In genomic region chr1:74961722-74962121, GRCm38 (mm10) we compare ENCODE assay signal across 32 mouse cellular contexts. TPM values are rescaled to one million over a fixed set of nuclear protein-coding genes. Genes with fewer than 3 reads are reported as not detected.
DNase-seq lines count a peak whose midpoint lies in the region; ATAC-seq and TF ChIP-seq lines count a peak whose summit lies in the region.
"Had no signal": no experiment of that assay in that cellular context is flagged by ENCODE, and none has a peak within 500 bp of the region (broad histone marks: within the 10 kb centered on the region; RNA-seq: fewer than 3 reads in every experiment).

No protein-coding gene starts in this region.

- H3K27ac ChIP-seq in intestine, embryonic 16.5 days (ENCODE audit: low read length): peak overlapping the region; percentile 96
- H3K27ac ChIP-seq in liver, embryonic 12.5 days: 0 out of 2 replicates have a peak overlapping the region, but pooled peaks have one; percentile 65
- H3K27ac ChIP-seq in small intestine, adult 2 months (ENCODE audit: insufficient read depth, low read depth, low read length): peak overlapping the region; percentile 99
- no peak overlapping the region for H3K27ac ChIP-seq in thymus, adult 2 months (ENCODE audit: control insufficient read depth, insufficient read depth, low read length)
- H3K27ac ChIP-seq: embryonic facial prominence, embryonic 12.5 days; hindbrain, embryonic 12.5 days; hindbrain, postnatal 0 days; kidney, embryonic 15.5 days; left cerebral cortex, adult 2 months; limb, embryonic 13.5 days; neural tube, embryonic 12.5 days had no signal

- no peak overlapping the region for H3K4me3 ChIP-seq in intestine, embryonic 16.5 days (ENCODE audit: low read length)
- no peak overlapping the region for H3K4me3 ChIP-seq in liver, embryonic 12.5 days
- no peak overlapping the region for H3K4me3 ChIP-seq in small intestine, adult 2 months (ENCODE audit: low read depth, low read length)
- H3K4me3 ChIP-seq in thymus, adult 2 months (ENCODE audit: control insufficient read depth, insufficient read depth, low read length): no peak overlapping the region
- H3K4me3 ChIP-seq: embryonic facial prominence, embryonic 12.5 days; hindbrain, embryonic 12.5 days; kidney, embryonic 15.5 days; left cerebral cortex, adult 2 months; limb, embryonic 13.5 days; neural tube, embryonic 12.5 days had no signal

- no peak for TF ChIP-seq CTCF in small intestine, adult 2 months (IDR thresholded peaks at IDR 0.05; ENCODE audit: extremely low read depth, insufficient read length, insufficient replicate concordance, low read depth, low read length)
- no peak for TF ChIP-seq CTCF in thymus, adult 2 months (IDR thresholded peaks at IDR 0.05; ENCODE audit: borderline replicate concordance, control insufficient read depth, extremely low read depth, insufficient read depth, low read length, poor library complexity)

- DNase-seq in adrenal gland, adult 18-20 months (ENCODE audit: low spot score in 2 of 2): no peak
- no peak for DNase-seq in ovary, postnatal 36 days (ENCODE audit: low spot score)
- no peak for DNase-seq in adrenal gland, postnatal 14 days
- no peak for DNase-seq in thymus, adult 2 months
- DNase-seq: adrenal gland, adult 2 months; cerebellum, adult 11-12 months; cerebellum, adult 9-11 months; embryo, embryonic 11 days; gastrocnemius, postnatal 14 days; heart, postnatal 14 days; kidney, adult 18-20 months; kidney, postnatal 25 days; lung, embryonic 14.5 days; lung, postnatal 36 days; thymus, postnatal 4 days had no signal

- peak overlapping the region; percentile 57 for H3K9ac ChIP-seq in intestine, embryonic 16.5 days (ENCODE audit: low read depth, low read length)
- no peak overlapping the region for H3K9ac ChIP-seq in liver, embryonic 12.5 days
- H3K9ac ChIP-seq: embryonic facial prominence, embryonic 12.5 days; hindbrain, embryonic 12.5 days; kidney, embryonic 15.5 days; limb, embryonic 13.5 days; lung, embryonic 14.5 days; neural tube, embryonic 12.5 days had no signal

- H3K4me2 ChIP-seq in intestine, embryonic 16.5 days (ENCODE audit: low read depth, low read length): peak overlapping the region; percentile 45
- no peak overlapping the region for H3K4me2 ChIP-seq in liver, embryonic 12.5 days
- H3K4me2 ChIP-seq: embryonic facial prominence, embryonic 12.5 days; hindbrain, embryonic 12.5 days; kidney, embryonic 15.5 days; limb, embryonic 13.5 days; lung, embryonic 14.5 days; midbrain, embryonic 11.5 days; neural tube, embryonic 12.5 days had no signal

- H3K9me3 ChIP-seq in intestine, embryonic 16.5 days (ENCODE audit: control insufficient read depth, low read length): no peaks in the 10 kb centered on the region
- no peaks in the 10 kb centered on the region for H3K9me3 ChIP-seq in liver, embryonic 12.5 days (replicated peaks)
- H3K9me3 ChIP-seq: embryonic facial prominence, embryonic 12.5 days; hindbrain, embryonic 12.5 days; kidney, embryonic 15.5 days; limb, embryonic 13.5 days; neural tube, embryonic 12.5 days had no signal

- no peaks in the 10 kb centered on the region; the same call in 1 of the 2 replicates for H3K27me3 ChIP-seq in intestine, embryonic 16.5 days (replicated peaks; ENCODE audit: control insufficient read depth, insufficient read depth, low read length)
- peaks cover 29% of the 10 kb centered on the region for H3K27me3 ChIP-seq in liver, embryonic 12.5 days (replicated peaks)
- H3K27me3 ChIP-seq in small intestine, adult 2 months (ENCODE audit: control insufficient read depth, insufficient read depth, low read length): no peaks in the 10 kb centered on the region
- H3K27me3 ChIP-seq in thymus, adult 2 months (ENCODE audit: control insufficient read depth, insufficient read depth, low read length): no peaks in the 10 kb centered on the region

- H3K4me1 ChIP-seq in intestine, embryonic 16.5 days (ENCODE audit: control insufficient read depth, insufficient read depth, low read length): 0 out of 2 replicates have a peak, but pooled peaks cover 17% of the 10 kb centered on the region
- H3K4me1 ChIP-seq in liver, embryonic 12.5 days: 0 out of 2 replicates have a peak, but pooled peaks cover 9% of the 10 kb centered on the region
- H3K4me1 ChIP-seq in small intestine, adult 2 months (ENCODE audit: control insufficient read depth, insufficient read depth, insufficient read length, low read length): peaks cover 28% of the 10 kb centered on the region
- no peaks in the 10 kb centered on the region for H3K4me1 ChIP-seq in thymus, adult 2 months (replicated peaks; ENCODE audit: control insufficient read depth, insufficient read depth, low read length)

- no peaks in the 10 kb centered on the region for H3K36me3 ChIP-seq in intestine, embryonic 16.5 days (ENCODE audit: control insufficient read depth, insufficient read depth, low read length)
- no peaks in the 10 kb centered on the region for H3K36me3 ChIP-seq in liver, embryonic 12.5 days
- no peaks in the 10 kb centered on the region for H3K36me3 ChIP-seq in small intestine, adult 2 months (ENCODE audit: control insufficient read depth, insufficient read depth, low read length)
- H3K36me3 ChIP-seq in thymus, adult 2 months (ENCODE audit: control insufficient read depth, insufficient read depth, low read length): no peaks in the 10 kb centered on the region
- H3K36me3 ChIP-seq: embryonic facial prominence, embryonic 12.5 days; hindbrain, embryonic 12.5 days; kidney, embryonic 15.5 days; limb, embryonic 13.5 days; neural tube, embryonic 12.5 days had no signal

- ATAC-seq in intestine, embryonic 16.5 days: peak; percentile 88
- peak; percentile 40; the same call in 1 of the 2 replicates for ATAC-seq in liver, embryonic 12.5 days
- ATAC-seq: CD4-positive, CD25-positive, alpha-beta regulatory T cell, adult 4 months; forebrain, embryonic 14.5 days; hindbrain, postnatal 0 days; midbrain, embryonic 16.5 days had no signal

- peak; percentile 68; the same call in 1 of the 2 replicates for TF ChIP-seq POLR2A in small intestine, adult 2 months (IDR thresholded peaks at IDR 0.05; ENCODE audit: low read depth, low read length)
- TF ChIP-seq POLR2A in thymus, adult 2 months (IDR thresholded peaks at IDR 0.05; ENCODE audit: control insufficient read depth, extremely low read depth, insufficient read depth, low read length, poor library complexity): no peak

- 60% methylated on average over 7 of the region's 7 CpGs for WGBS in intestine, embryonic 16.5 days
- 68% methylated on average over 7 of the region's 7 CpGs for WGBS in liver, embryonic 12.5 days (ENCODE audit: insufficient replicate concordance)
- WGBS in small intestine, adult 2 months: 36% methylated on average over 7 of the region's 7 CpGs
- WGBS in thymus, adult 2 months: 92% methylated on average over 7 of the region's 7 CpGs

RNA-seq across cellular contexts. Expression of gene Ihh, which starts 10.2 kb away (rescaled TPM):
- 25.3 and 27.9 TPM in 2 replicates for polyA plus RNA-seq in intestine, embryonic 16.5 days (2015; fragmentation: Nextera tagmentation; extraction: Ambion mirVana)
- 2.9 and 3.0 TPM in 2 replicates for polyA plus RNA-seq in liver, embryonic 12.5 days (2016; fragmentation: Nextera tagmentation; extraction: Ambion mirVana)
- polyA plus RNA-seq in small intestine, adult 2 months (2012; rRNA removed): 67.5 and 198 TPM in 2 replicates
- total RNA-seq in adrenal gland, adult 18-20 months (2021): under 1 TPM; 0.13 to 0.20 TPM
- 0.22 TPM in 1 of 2 replicates, not detected in the other for total RNA-seq in adrenal gland, postnatal 14 days (2021)
- polyA plus RNA-seq in thymus, adult 2 months (2012; rRNA removed): 0.75 and 0.94 TPM in 2 replicates
- total RNA-seq: granulocyte monocyte progenitor cell, adult 5-6 weeks had no signal
- polyA plus RNA-seq: CD4-positive, CD25-positive, alpha-beta regulatory T cell, adult 4 months had no signal

RNA-seq across cellular contexts. Expression of gene Cfap65, which starts 26.3 kb away (rescaled TPM):
- 0.07 and 0.16 TPM in 2 replicates for polyA plus RNA-seq in intestine, embryonic 16.5 days (2015; fragmentation: Nextera tagmentation; extraction: Ambion mirVana)
- polyA plus RNA-seq in liver, embryonic 12.5 days (2016; fragmentation: Nextera tagmentation; extraction: Ambion mirVana): not detected in 2 replicates
- 0.03 and 0.15 TPM in 2 replicates for polyA plus RNA-seq in small intestine, adult 2 months (2012; rRNA removed)
- total RNA-seq in adrenal gland, adult 18-20 months (2021): not detected
- not detected in 2 replicates for total RNA-seq in adrenal gland, postnatal 14 days (2021)
- polyA plus RNA-seq in thymus, adult 2 months (2012; rRNA removed): 0.48 and 0.69 TPM in 2 replicates
- total RNA-seq: gastrocnemius, postnatal 14 days; granulocyte monocyte progenitor cell, adult 5-6 weeks; megakaryocyte, adult 5-6 weeks had no signal
- polyA plus RNA-seq: CD4-positive, CD25-positive, alpha-beta regulatory T cell, adult 4 months; heart, embryonic 14.5 days; limb, embryonic 13.5 days had no signal
